Mouse (Mus musculus) layer of hippocampus, adult 2 months (tissue): ENCODE measurements around the gene Krt87. TPM values are rescaled to one million over a fixed set of nuclear protein-coding genes. Genes with fewer than 3 reads are reported as not detected.
A peak's percentile ranks its signal among the peaks of the same experiment; 100 is the strongest.

Source experiments
- DNase-seq, 2 experiments: peaks; one replicate each; pipeline ENCODE4 v3.0.0; 2022; ENCODE audit warnings: low spot score in 2 of 2
- H3K27ac ChIP-seq: fragments of 200-600 bp; 2 replicates; pipeline ENCODE4 v1.8.1; 2022
- H3K4me3 ChIP-seq: fragments of 200-600 bp; 2 replicates; pipeline ENCODE4 v1.8.1; 2022; ENCODE audit warnings: mild to moderate bottlenecking
- CTCF ChIP-seq: fragments of 200-600 bp; conservative IDR thresholded peaks from 2 replicates; pipeline ENCODE4 v1.8.1; 2022; ENCODE audit warnings: antibody characterized with exemption, mild to moderate bottlenecking, moderate library complexity
- total RNA-seq, 2 experiments: library from RNA; stranded (reverse); gene quantifications; 2 replicates each; pipeline ENCODE4 v1.2.3; 2021

Krt87 gene
- total RNA-seq, 2 experiments from 2014 or later, result 0.46 to 0.69 TPM

GRCm38 (mm10) chr15:101455292-101455691, 16.7 kb upstream of the Krt87 start:
- DNase-seq, result no peak
- TF ChIP-seq CTCF, result no peak
- no peak overlapping the region for H3K4me3 ChIP-seq
- no peak overlapping the region for H3K27ac ChIP-seq

- Histone ChIP-seq H3K27ac (no peak overlapping the region), H3K4me3 (no peak overlapping the region)
- no peak for TF ChIP-seq CTCF
- DNase-seq, result no peak
Measured at GRCm38 (mm10) chr15:101454774-101455173, 16.2 kb upstream of the Krt87 start.

- peak; percentile 69 to 82 for DNase-seq
- peak; percentile 89 for TF ChIP-seq CTCF
- Histone ChIP-seq H3K27ac (no peak overlapping the region), H3K4me3 (no peak overlapping the region)
Measured at GRCm38 (mm10) chr15:101453093-101453736, 14.6 kb upstream of the Krt87 start.

GRCm38 (mm10) chr15:101447444-101447843, 8.8 kb upstream of the Krt87 start, which contains the start of gene Krt88:
Gene Krt88 (plus strand): TSS chr15:101447744.
- Histone ChIP-seq H3K4me3 (no peak within 1 kb of the TSS; the same call in 1 of the 2 replicates), H3K27ac (no peak within 1 kb of the TSS)
- no peak for TF ChIP-seq CTCF
- no peak for DNase-seq

GRCm38 (mm10) chr15:101446572-101446971, 8.0 kb upstream of the Krt87 start:
- Histone ChIP-seq H3K27ac (no peak overlapping the region), H3K4me3 (no peak overlapping the region; the same call in 1 of the 2 replicates)
- no peak for TF ChIP-seq CTCF
- no peak for DNase-seq

- Histone ChIP-seq H3K4me3 (no peak overlapping the region), H3K27ac (peak overlapping the region; percentile 79)
- peak; percentile 32 to 35 for DNase-seq
- no peak for TF ChIP-seq CTCF
Measured at GRCm38 (mm10) chr15:101440837-101441236, 2.2 kb upstream of the Krt87 start.

- Histone ChIP-seq H3K27ac (no peak overlapping the region), H3K4me3 (no peak overlapping the region)
- no peak for DNase-seq
- TF ChIP-seq CTCF, result no peak
Measured at GRCm38 (mm10) chr15:101436611-101437010, 2.0 kb downstream of the Krt87 start.

DNA sequence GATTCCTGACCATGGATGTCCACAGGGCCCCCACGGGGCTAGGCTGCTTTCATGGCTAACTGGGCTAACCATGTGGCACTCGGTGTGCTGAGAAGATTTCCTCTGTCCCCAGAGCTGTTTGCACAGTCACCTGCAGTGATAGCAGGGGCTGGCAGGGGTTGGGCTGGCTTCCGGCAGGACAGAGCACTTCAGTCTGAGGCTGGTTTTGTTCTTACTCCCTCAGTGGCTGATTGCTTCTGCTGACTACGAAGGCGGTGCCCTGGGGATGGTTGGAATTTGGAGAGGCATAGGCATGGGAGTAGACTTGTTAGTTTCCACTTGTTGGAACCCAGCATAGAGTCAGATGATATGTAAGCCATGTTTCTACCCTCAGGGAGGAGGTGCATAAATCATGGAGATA, 13.7 kb downstream of the Krt87 start:
- no peak for DNase-seq
- Histone ChIP-seq H3K4me3 (no peak overlapping the region), H3K27ac (no peak overlapping the region)
- no peak for TF ChIP-seq CTCF

DNA sequence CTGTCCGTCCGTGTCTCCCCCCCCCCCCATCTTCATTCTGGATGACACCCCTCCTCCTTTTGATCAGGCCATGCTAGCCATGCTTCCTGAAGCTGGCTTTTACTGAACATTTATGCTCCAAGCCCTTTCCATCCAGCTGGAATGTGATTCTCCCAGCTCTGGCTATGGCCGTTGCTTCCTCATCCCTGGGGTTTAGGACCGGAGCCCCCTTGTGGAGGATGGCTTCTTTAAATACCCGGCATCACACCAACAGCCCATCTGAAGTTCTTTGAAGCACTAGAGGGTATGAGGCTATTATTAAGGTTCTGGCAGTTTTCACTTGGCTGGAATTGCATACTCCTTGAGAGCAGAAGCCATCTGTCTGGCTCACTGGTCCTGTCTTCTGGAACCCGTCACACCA, 17.7 kb downstream of the Krt87 start:
- TF ChIP-seq CTCF, result peak; percentile 62
- DNase-seq, result peak in 1 of 2 experiments; percentile 4
- H3K4me3 ChIP-seq, result no peak overlapping the region

GRCm38 (mm10) chr15:101418950-101419349, 19.7 kb downstream of the Krt87 start:
- no peak overlapping the region for H3K27ac ChIP-seq
- no peak overlapping the region for H3K4me3 ChIP-seq
- TF ChIP-seq CTCF, result no peak
- DNase-seq, result peak in 1 of 2 experiments; percentile 22

More for the DNA sequence above, 17.7 kb downstream of the Krt87 start:
- H3K27ac ChIP-seq, result no peak overlapping the region

DNA sequence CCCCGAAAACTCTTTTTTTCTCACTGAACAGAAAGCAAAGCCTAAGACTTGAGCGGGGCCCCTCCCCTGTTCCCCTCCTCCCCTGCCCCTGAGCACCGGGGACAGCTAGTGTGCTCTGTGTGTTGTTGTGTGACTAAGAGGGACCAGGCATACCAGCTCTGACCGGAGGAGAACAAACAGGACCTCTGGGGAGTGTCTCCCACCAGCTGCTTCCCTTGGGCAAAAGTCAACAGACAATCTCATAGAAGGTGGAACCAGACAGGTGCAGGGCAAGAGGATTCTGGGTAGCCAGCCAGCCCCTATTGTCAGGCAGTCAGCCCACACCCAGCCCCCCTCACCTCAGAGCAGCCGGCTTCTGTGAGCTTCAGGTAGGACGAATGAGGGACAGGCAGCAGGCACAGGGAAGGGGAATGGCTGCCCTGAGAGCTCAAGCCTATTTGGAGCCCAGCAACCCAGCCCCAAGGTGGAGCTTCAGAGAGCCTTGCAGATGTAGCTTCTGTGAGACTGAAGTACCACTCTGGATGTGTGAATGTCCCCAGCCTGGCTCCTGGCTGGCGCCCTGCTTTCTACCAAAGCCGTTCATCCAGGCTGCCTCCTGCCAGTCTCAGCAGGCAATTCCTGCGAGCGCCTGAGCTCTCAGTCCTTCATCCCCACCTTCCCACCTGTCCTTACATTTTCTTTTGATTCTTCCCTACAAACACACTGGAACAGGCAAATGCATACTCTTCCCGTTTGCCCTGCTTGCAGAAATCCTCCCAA, 23.6 kb downstream of the Krt87 start:
- DNase-seq, result no peak
- Histone ChIP-seq H3K27ac (no peak overlapping the region), H3K4me3 (no peak overlapping the region)
- no peak for TF ChIP-seq CTCF

DNA sequence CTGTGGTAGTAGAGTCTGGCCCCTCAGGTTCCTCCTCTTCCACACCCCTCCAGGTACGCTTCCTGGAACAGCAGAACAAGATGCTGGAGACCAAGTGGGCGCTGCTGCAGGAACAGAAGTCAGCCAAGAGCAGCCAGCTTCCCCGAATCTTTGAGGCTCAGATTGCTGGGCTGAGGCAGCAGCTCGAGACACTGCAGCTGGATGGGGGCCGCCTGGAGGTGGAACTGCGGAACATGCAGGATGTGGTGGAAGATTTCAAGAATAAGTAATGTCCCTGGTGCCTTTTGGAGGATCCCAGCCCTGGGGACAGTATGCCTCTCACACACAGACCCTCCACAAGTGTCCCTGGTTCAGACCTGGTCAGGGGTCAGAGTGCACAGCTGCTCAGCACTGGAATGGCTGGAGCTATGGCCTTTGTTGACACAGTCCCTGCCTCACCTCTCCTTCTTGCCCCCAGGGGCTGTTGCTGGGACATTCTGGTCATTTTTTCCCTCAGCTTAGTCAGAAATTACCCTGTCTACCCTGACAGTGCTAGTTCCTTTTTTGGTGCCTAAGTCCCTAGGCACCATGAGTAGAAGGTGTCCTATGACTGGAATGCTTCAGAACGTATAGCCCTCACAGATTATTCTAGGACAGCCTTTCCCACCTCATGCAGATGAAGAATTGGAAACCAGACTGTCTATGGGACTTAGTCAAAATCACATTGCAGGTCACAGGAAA, 24.5 kb downstream of the Krt87 start:
- no peak for DNase-seq
- 0 out of 2 replicates have a peak, but pooled peaks have one; percentile 8 for TF ChIP-seq CTCF
- H3K4me3 ChIP-seq, result no peak overlapping the region
- no peak overlapping the region for H3K27ac ChIP-seq

GRCm38 (mm10) chr15:101412188-101412587, 26.4 kb downstream of the Krt87 start:
- no peak for DNase-seq
- no peak overlapping the region for H3K4me3 ChIP-seq
- no peak overlapping the region for H3K27ac ChIP-seq
- TF ChIP-seq CTCF, result no peak
